In genomic region chr11:49903333-49903732, GRCm38 (mm10) we compare ENCODE assay signal across 9 mouse cellular contexts. TPM values are rescaled to one million over a fixed set of nuclear protein-coding genes. Genes with fewer than 3 reads are reported as not detected.
DNase-seq lines count a peak whose midpoint lies in the region; ATAC-seq and TF ChIP-seq lines count a peak whose summit lies in the region.
"Had no signal": no experiment of that assay in that cellular context is flagged by ENCODE, and none has a peak within 500 bp of the region (broad histone marks: within the 10 kb centered on the region; RNA-seq: fewer than 3 reads in every experiment).

No protein-coding gene starts in this region.

- no peak overlapping the region for H3K9ac ChIP-seq in forebrain, embryonic 14.5 days (ENCODE audit: low read length)
- H3K9ac ChIP-seq in liver, postnatal 0 days (replicated peaks), result no peak overlapping the region

- 17% methylated on average over 7 of the region's 7 CpGs for WGBS in forebrain, embryonic 14.5 days
- 14% methylated on average over 7 of the region's 7 CpGs for WGBS in liver, postnatal 0 days (ENCODE audit: insufficient replicate concordance)

- no peaks in the 10 kb centered on the region for H3K36me3 ChIP-seq in forebrain, embryonic 14.5 days (ENCODE audit: control insufficient read depth, insufficient read depth, low read length)
- H3K36me3 ChIP-seq in liver, postnatal 0 days (replicated peaks; ENCODE audit: insufficient read depth, low read length), result no peaks in the 10 kb centered on the region

- TF ChIP-seq EP300 in liver, postnatal 0 days (IDR thresholded peaks at IDR 0.05; ENCODE audit: low read depth), result no peak

- no peaks in the 10 kb centered on the region for H3K4me1 ChIP-seq in forebrain, embryonic 14.5 days (ENCODE audit: control insufficient read depth, insufficient read depth, low read length)
- H3K4me1 ChIP-seq in liver, postnatal 0 days (ENCODE audit: insufficient read depth), result peaks cover 3% of the 10 kb centered on the region; the same call in 1 of the 2 replicates

- H3K27me3 ChIP-seq in forebrain, embryonic 14.5 days (replicated peaks; ENCODE audit: control insufficient read depth, insufficient read depth, low read length), result peaks cover 21% of the 10 kb centered on the region; the same call in 1 of the 2 replicates
- H3K27me3 ChIP-seq in liver, postnatal 0 days (ENCODE audit: insufficient read depth, low read length), result peaks cover 28% of the 10 kb centered on the region

- no peak overlapping the region for H3K4me3 ChIP-seq in forebrain, embryonic 14.5 days (ENCODE audit: low read depth, low read length)
- no peak overlapping the region for H3K4me3 ChIP-seq in liver, postnatal 0 days (ENCODE audit: low read depth, low read length)

- no peak overlapping the region for H3K4me2 ChIP-seq in forebrain, embryonic 14.5 days (ENCODE audit: low read length)
- no peak overlapping the region for H3K4me2 ChIP-seq in liver, postnatal 0 days (ENCODE audit: low read depth, low read length)

- no peak for ATAC-seq in forebrain, embryonic 14.5 days
- no peak for ATAC-seq in liver, postnatal 0 days

- DNase-seq in spleen, adult 18-20 months, result peak; percentile 20 to 75
- no peak for DNase-seq in spleen, adult 12 weeks (ENCODE audit: low spot score)
- peak; percentile 9 for DNase-seq in c-Kit-negative CD71-positive TER-119-positive erythroid progenitor cells, embryonic 14.5 days (ENCODE audit: low read depth, low spot score)
- DNase-seq in forebrain, embryonic 14.5 days (ENCODE audit: low spot score), result peak; percentile 56
- DNase-seq in kidney, adult 8-10 months, result peak; percentile 14 to 73
- peak; percentile 68 for DNase-seq in liver, postnatal 0 days
- DNase-seq in retina, postnatal 7 days (ENCODE audit: low read depth, low spot score), result peak; percentile 50
- DNase-seq in urinary bladder, postnatal 25 days (ENCODE audit: low spot score), result peak; percentile 70

- H3K9me3 ChIP-seq in forebrain, embryonic 14.5 days (replicated peaks; ENCODE audit: control insufficient read depth, low read length), result no peaks in the 10 kb centered on the region
- H3K9me3 ChIP-seq in liver, postnatal 0 days (ENCODE audit: low read length), result no peaks in the 10 kb centered on the region

- no peak overlapping the region for H3K27ac ChIP-seq in forebrain, embryonic 14.5 days (ENCODE audit: low read depth, low read length)
- H3K27ac ChIP-seq in liver, postnatal 0 days (ENCODE audit: low read depth), result no peak overlapping the region

- TF ChIP-seq CTCF in liver, postnatal 0 days (IDR thresholded peaks at IDR 0.05; ENCODE audit: low read depth), result peak; percentile 76

RNA-seq across cellular contexts. Expression of gene Rasgef1c, which starts 1.7 kb away (rescaled TPM):
- 10.9 and 15.6 TPM in 2 replicates for polyA plus RNA-seq in forebrain, embryonic 14.5 days (2014; fragmentation: Nextera tagmentation; extraction: Ambion mirVana)
- polyA plus RNA-seq in liver, postnatal 0 days (2015; fragmentation: Nextera tagmentation; extraction: Ambion mirVana), result not detected in 2 replicates
- polyA plus RNA-seq: heart, embryonic 14.5 days had no signal

RNA-seq across cellular contexts. Expression of gene Mapk9, which starts 56.8 kb away (rescaled TPM):
- polyA plus RNA-seq in forebrain, embryonic 14.5 days (2014; fragmentation: Nextera tagmentation; extraction: Ambion mirVana), result 43.6 and 49.1 TPM in 2 replicates
- polyA plus RNA-seq in liver, postnatal 0 days (2015; fragmentation: Nextera tagmentation; extraction: Ambion mirVana), result 20.9 and 22.3 TPM in 2 replicates

Comparison
In these comparisons a context has a peak if more than half of its experiments do, and no peak if none do; other contexts are left out.
1. RNA of gene Rasgef1c, which starts 1.7 kb away (polyA plus RNA-seq): 10.9 to 15.6 TPM in forebrain, embryonic 14.5 days; not detected in liver, postnatal 0 days; every median in the first group is over 10 times any median in the second.